Mouse (Mus musculus): Measurements from ENCODE around the gene Prl2c5.
"Not testable (repeated sequence)": the region's sequence is repeated elsewhere in the genome, so short reads cannot be mapped to it uniquely, and the experiment has no call there.

Prl2c5 gene

DNA sequence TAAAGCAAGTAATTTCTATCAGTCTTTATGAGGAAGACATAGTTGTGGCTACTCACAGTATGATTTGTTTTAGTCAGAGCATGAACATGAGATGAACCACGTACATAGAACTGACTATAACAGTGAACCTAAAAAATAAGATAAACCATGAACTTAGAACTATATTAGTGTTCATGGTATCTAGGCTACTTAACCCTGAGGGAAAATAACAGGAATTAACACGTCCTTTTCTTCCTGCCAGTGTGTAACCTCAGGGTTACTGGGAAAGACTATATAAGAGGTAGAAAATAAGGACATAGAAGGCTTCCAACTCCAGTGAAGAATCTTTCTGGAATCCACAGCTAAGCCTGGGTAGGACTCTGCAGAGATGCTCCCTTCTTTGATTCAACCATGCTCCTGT is at the start of gene Prl2c5:
Prl2c5 (plus strand) TSS at position 301 of the 400 bp plus-strand sequence.
- not testable (repeated sequence) for DNase-seq

DNA sequence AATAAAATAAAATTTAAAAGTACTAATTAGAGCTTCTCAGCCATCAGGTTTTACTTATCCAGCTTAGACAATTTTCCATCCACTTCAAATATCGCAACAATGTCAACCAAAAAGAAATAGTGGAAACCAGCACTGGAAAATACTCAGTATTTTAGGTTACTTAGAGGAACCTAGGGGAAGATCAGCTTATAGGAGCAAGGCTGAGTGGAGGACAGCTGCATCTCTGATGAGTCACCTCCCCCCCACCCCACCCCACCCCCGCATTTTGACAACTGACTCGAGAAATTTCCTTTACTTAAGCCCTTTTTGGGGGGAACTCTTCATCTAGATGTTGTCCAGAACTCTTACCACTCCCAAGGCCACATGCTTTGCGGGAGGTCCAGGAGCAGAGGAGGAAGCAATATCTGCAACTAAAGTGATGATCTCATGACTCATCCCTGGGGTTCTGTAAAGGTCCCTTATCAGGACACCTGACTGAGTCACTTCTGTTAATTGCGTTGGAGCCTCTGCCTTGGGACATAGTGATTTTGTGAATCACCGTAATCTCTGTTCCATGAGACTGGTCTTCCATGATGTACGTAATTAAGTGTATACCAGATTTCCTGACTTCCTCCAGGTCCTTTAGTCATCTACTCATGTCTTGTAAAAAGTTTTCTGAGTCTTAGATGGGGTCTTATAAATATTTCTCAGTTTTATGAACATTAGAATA is 19.6 kb upstream of the Prl2c5 start:
- DNase-seq = not testable (repeated sequence)

DNA sequence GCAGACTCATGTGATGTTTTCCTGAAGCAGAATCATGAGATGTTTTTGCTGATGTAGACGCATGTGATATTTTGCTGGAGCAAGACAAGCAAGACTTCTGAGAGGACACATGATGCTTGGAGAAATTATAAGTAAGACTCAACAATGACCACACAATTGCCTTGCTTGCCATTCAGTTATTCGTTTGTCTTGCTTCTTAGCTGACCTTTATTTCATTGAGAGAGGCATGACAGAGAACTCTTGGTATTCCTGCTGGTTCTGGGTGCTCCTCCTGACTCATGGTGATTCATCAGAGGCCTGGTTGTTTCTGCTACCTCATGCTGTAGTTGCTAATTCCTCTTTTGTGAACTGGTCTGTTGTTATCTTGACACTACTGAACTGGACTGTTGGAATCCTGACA is 13.9 kb upstream of the Prl2c5 start:
- not testable (repeated sequence) for DNase-seq

DNA sequence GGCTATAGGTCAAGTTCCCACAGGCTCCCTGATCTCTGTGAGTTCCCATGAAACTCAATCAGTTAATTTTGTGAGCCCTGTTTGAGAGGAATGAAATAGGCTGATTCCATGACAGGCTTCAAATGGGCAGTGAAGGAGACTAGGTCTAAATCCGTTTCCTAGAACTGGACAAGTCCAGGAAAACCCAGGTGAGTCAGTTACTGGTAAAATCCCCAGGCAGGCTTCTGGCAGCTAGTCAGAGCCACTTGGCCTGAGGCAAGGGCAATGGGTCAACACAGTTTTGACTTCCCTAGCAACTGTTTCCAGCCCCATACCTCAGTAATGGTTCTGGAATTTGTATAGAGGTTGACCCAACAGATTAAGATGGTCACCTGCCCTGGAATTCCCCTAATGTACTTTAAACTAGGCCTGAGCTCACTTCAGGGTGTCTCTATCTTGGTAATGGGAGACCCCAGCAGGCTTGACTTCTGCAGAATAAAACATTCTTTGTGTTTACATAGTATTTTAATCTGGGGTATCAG is 8.8 kb upstream of the Prl2c5 start:
- DNase-seq = not testable (repeated sequence)

DNA sequence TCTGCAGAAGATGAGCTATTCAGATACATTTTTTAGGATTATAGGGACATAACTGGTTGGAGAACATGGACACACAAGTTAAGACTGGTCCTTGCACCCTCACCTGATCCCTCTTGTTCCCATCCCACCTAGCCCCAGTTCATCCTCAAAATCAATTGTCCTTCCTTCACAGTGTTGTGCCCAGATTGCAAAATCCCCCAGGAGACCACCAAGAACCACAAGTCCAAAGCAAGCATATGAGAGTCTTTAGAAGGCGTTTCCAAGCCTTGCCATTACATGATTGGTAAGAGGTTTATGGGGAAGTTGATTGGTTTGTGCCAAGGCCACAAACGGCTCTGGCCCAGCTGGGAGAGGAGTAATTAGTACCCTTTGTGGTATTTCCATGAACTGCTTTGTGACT is 6.8 kb upstream of the Prl2c5 start:
- not testable (repeated sequence) for DNase-seq

DNA sequence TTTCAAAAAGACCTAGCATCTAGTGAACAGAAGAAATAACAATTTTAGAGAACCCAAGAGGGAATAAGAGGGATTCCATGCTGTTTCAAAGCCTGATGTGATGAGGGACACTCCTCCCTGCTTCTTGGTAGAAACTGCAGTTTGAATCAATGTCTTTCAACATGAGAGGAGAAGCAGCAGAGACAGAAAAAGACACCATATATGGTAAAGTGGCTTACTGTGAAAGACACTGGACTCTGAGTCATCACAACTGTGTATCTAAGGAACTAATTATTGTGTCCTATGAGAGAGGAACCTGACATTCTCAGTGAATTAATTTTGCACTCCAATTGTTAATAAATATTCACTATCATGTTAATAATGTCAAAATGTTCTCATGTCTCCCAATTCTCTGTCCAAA is 28.7 kb downstream of the Prl2c5 start:
- DNase-seq = not testable (repeated sequence)

DNA sequence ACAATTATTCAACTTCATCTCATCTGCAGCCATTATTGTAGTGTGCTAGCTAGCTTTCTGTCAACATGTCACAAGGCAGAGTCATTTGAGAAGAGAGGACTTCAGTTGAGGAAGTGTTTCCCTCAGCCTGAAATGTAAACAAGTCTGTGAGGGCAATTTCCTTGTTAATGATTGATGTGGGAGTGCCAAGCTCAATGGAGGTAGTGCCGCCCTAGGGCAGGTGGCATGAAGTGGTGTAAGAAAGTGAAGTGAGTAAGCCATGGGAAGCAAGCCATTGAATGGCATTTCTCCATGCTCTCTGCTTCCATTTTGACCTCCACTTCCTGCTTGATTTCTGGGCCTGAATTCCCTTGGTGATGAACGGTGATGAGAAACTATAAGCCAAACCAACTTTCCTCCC is 33.8 kb downstream of the Prl2c5 start:
- DNase-seq = peak; percentile 5 to 22

DNA sequence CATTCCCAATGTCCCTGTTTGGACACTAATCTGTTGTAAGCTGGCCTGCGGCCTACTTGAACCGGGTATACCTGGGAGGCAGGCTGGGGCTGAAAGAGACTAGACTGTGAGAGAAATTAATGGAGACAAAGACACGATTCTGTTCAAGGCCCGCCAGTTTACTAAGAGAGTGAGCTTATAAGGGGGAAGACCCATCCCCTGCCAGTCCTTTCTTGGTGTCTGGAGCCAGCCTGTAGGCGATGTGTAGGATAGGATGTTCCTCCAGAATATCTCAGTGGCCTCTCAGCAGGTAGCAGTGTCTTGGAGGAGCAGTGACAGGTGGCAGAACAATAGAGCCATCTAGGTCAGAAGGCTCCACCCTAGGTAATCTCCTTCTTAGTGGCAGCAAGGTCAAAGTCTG is 37.7 kb downstream of the Prl2c5 start:
- not testable (repeated sequence) for DNase-seq

DNA sequence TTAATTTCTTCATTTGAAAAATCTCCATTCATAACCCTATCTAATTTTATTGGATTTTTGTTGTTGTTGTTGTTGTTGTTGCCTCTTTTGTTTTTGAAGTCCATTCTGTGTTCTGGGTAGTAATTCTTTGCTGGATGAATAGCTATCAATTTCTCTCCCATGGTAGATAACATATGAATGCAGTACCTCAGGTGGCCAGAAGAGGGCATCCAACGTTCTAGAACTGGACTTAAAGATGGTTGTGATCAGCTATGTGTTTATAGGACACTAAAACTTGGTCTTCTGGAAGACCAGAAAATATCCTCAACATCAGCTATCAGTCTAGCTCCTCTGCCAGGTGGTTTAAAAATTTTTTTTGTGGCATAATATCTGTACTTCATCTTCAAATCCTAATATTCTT is 54.9 kb downstream of the Prl2c5 start:
- DNase-seq = peak; percentile 71

Measured in kidney, postnatal 4 days (tissue).